Mouse (Mus musculus) thymus, postnatal 4 days (tissue): ENCODE measurements around the gene Evc.

Experiments used
- DNase-seq: peaks from one replicate; pipeline ENCODE4 v3.0.0; 2021

The Evc gene

GRCm38 (mm10) chr5:37336485-37337105 lies at the start of gene Evc:
TSS of gene Evc (minus strand) at chr5:37336894.
- peak; percentile 70 for DNase-seq

- DNase-seq: peak; percentile 19
Measured at GRCm38 (mm10) chr5:37383570-37383969, 46.9 kb upstream of the Evc start.

GRCm38 (mm10) chr5:37380641-37381040 lies 43.9 kb upstream of the Evc start:
- DNase-seq: no peak

- no peak for DNase-seq
Measured at GRCm38 (mm10) chr5:37377376-37377775, 40.7 kb upstream of the Evc start.

- no peak for DNase-seq
Measured at GRCm38 (mm10) chr5:37368796-37369195, 32.1 kb upstream of the Evc start.

GRCm38 (mm10) chr5:37365751-37366150 lies 29.1 kb upstream of the Evc start:
- DNase-seq: no peak

- DNase-seq: no peak
Measured at GRCm38 (mm10) chr5:37363284-37363683, 26.6 kb upstream of the Evc start.

GRCm38 (mm10) chr5:37362618-37363017 lies 25.9 kb upstream of the Evc start:
- DNase-seq: no peak

- DNase-seq: no peak
Measured at GRCm38 (mm10) chr5:37356027-37356426, 19.3 kb upstream of the Evc start.

- DNase-seq: peak; percentile 77
Measured at GRCm38 (mm10) chr5:37354385-37354784, 17.7 kb upstream of the Evc start.

GRCm38 (mm10) chr5:37351791-37352190 lies 15.1 kb upstream of the Evc start:
- no peak for DNase-seq

GRCm38 (mm10) chr5:37343962-37344361 lies 7.3 kb upstream of the Evc start:
- no peak for DNase-seq

GRCm38 (mm10) chr5:37338288-37338687 lies 1.6 kb upstream of the Evc start, which contains the start of gene Evc2:
TSS of gene Evc2 (plus strand) at chr5:37338499.
- DNase-seq: peak; percentile 60

GRCm38 (mm10) chr5:37337696-37338095 lies 1.0 kb upstream of the Evc start:
- no peak for DNase-seq

- no peak for DNase-seq
Measured at GRCm38 (mm10) chr5:37335061-37335460, 1.6 kb downstream of the Evc start.

- no peak for DNase-seq
Measured at GRCm38 (mm10) chr5:37332066-37332465, 4.6 kb downstream of the Evc start.

- no peak for DNase-seq
Measured at GRCm38 (mm10) chr5:37331133-37331505, 5.6 kb downstream of the Evc start.

- DNase-seq: no peak
Measured at GRCm38 (mm10) chr5:37330449-37331132, 6.1 kb downstream of the Evc start.

GRCm38 (mm10) chr5:37326675-37327074 lies 10.0 kb downstream of the Evc start:
- no peak for DNase-seq

- no peak for DNase-seq
Measured at GRCm38 (mm10) chr5:37320761-37321160, 15.9 kb downstream of the Evc start.

GRCm38 (mm10) chr5:37320174-37320573 lies 16.5 kb downstream of the Evc start:
- DNase-seq: no peak

GRCm38 (mm10) chr5:37318715-37319114 lies 18.0 kb downstream of the Evc start:
- no peak for DNase-seq

GRCm38 (mm10) chr5:37312980-37313722 lies 23.5 kb downstream of the Evc start:
- DNase-seq: no peak

GRCm38 (mm10) chr5:37310026-37310425 lies 26.7 kb downstream of the Evc start:
- no peak for DNase-seq
